Mouse (Mus musculus) liver, embryonic 11.5 days (tissue): Measurements from ENCODE around the gene Has1. TPM values are rescaled to one million over a fixed set of nuclear protein-coding genes. Genes with fewer than 3 reads are reported as not detected.
A peak's percentile ranks its signal among the peaks of the same experiment; 100 is the strongest.

Experiments
- ATAC-seq: fragments of 200-750 bp; cut with Nextera tagmentation; replicated peaks from 2 replicates; pipeline ENCODE4 v1.8.0; 2017; ENCODE audit warnings: moderate number of reproducible peaks, mild to moderate bottlenecking, moderate TSS enrichment, moderate library complexity; ENCODE audit not compliant: low FRiP score
- DNase-seq: peaks from one replicate; pipeline ENCODE4 v3.0.0-alpha.2; 2017; ENCODE audit warnings: low spot score
- H3K27ac ChIP-seq: fragments of 300-500 bp; sonication (generic); 2 replicates; pipeline ENCODE4 v1.5.1; 2014; ENCODE audit warnings: mild to moderate bottlenecking, low read depth, low read length, control low read depth
- H3K27me3 ChIP-seq: fragments of 300-500 bp; sonication (generic); replicated peaks from 2 replicates; pipeline ENCODE4 v1.6.1; 2014; ENCODE audit warnings: low read length, mixed read lengths; ENCODE audit not compliant: control insufficient read depth, insufficient read depth
- H3K36me3 ChIP-seq: fragments of 300-500 bp; sonication (generic); 2 replicates; pipeline ENCODE4 v1.6.1; 2014; ENCODE audit warnings: mild to moderate bottlenecking, low read length, moderate library complexity, mixed read lengths; ENCODE audit not compliant: control insufficient read depth, insufficient read depth
- H3K4me1 ChIP-seq: fragments of 300-500 bp; sonication (generic); replicated peaks from 2 replicates; pipeline ENCODE4 v1.6.1; 2014; ENCODE audit warnings: low read length, mixed read lengths; ENCODE audit not compliant: control insufficient read depth, insufficient read depth
- H3K4me2 ChIP-seq: fragments of 300-500 bp; sonication (generic); 2 replicates; pipeline ENCODE4 v1.6.1; 2014; ENCODE audit warnings: mild to moderate bottlenecking, control low read depth, moderate library complexity
- H3K4me3 ChIP-seq: fragments of 300-500 bp; sonication (generic); 2 replicates; pipeline ENCODE4 v1.5.1; 2014; ENCODE audit warnings: low read depth, low read length, control low read depth
- H3K9ac ChIP-seq: fragments of 300-500 bp; sonication (generic); 2 replicates; pipeline ENCODE4 v1.6.1; 2014; ENCODE audit warnings: low read depth, low read length, control low read depth
- H3K9me3 ChIP-seq: fragments of 300-500 bp; sonication (generic); 2 replicates; pipeline ENCODE4 v1.6.1; 2016; ENCODE audit warnings: low read length, inconsistent platforms, mixed read lengths; ENCODE audit not compliant: control insufficient read depth
- WGBS: fragments of 180-500 bp; shearing (Covaris S2); extraction: QIAGEN DNeasy Blood & Tissue Kit; methylation state at CpG from one replicate; pipeline ENCODE4 v1.1.7; 2014; 5-methylcytosine and 5-hydroxymethylcytosine counted together
- polyA plus RNA-seq: library from polyadenylated mRNA; unstranded; fragments of >200 nt; fragmentation: Nextera tagmentation; extraction: Ambion mirVana; gene quantifications from 2 replicates; pipeline ENCODE4 v1.2.1, GENCODE M21; 2014

The Has1 gene
- polyA plus RNA-seq, 1 experiment from 2014 or later: 0.58 TPM

- Histone ChIP-seq H3K36me3 (peaks cover 4% of the 10 kb centered on the region; the same call in 1 of the 2 replicates), H3K9ac (peak overlapping the region; percentile 77), H3K9me3 (no peaks in the 10 kb centered on the region), H3K27me3 (no peaks in the 10 kb centered on the region), H3K4me3 (peak overlapping the region; percentile 67), H3K4me1 (peaks cover 9% of the 10 kb centered on the region), H3K27ac (peak overlapping the region; percentile 54), H3K4me2 (peak overlapping the region; percentile 73)
- ATAC-seq: no peak
- no peak for DNase-seq
- WGBS: 21% methylated on average over 13 of the region's 13 CpGs
Measured at GRCm38 (mm10) chr17:17837426-17837825, 17.6 kb downstream of the Has1 start.

- Histone ChIP-seq H3K9ac (no peak overlapping the region), H3K4me1 (peaks cover 9% of the 10 kb centered on the region), H3K4me2 (no peak overlapping the region), H3K36me3 (peaks cover 7% of the 10 kb centered on the region; the same call in 1 of the 2 replicates), H3K27ac (no peak overlapping the region), H3K9me3 (no peaks in the 10 kb centered on the region), H3K4me3 (no peak overlapping the region), H3K27me3 (no peaks in the 10 kb centered on the region)
- DNase-seq (no peak), ATAC-seq (no peak)
- 81% methylated on average over 5 of the region's 5 CpGs for WGBS
Measured at GRCm38 (mm10) chr17:17836101-17836500, 18.9 kb downstream of the Has1 start.

GRCm38 (mm10) chr17:17834896-17835295, 20.1 kb downstream of the Has1 start:
- Histone ChIP-seq H3K4me3 (no peak overlapping the region), H3K4me2 (no peak overlapping the region), H3K36me3 (peaks cover 5% of the 10 kb centered on the region; the same call in 1 of the 2 replicates), H3K9me3 (no peaks in the 10 kb centered on the region), H3K4me1 (peaks cover 13% of the 10 kb centered on the region), H3K27ac (no peak overlapping the region), H3K27me3 (no peaks in the 10 kb centered on the region), H3K9ac (no peak overlapping the region)
- DNase-seq: no peak
- no peak for ATAC-seq
- 21% methylated on average over 1 of the region's 1 CpGs for WGBS

GRCm38 (mm10) chr17:17830731-17831130, 24.3 kb downstream of the Has1 start:
- 68% methylated on average over 7 of the region's 7 CpGs for WGBS
- peaks cover 3% of the 10 kb centered on the region; the same call in 1 of the 2 replicates for H3K36me3 ChIP-seq
- no peak for DNase-seq
- peaks cover 4% of the 10 kb centered on the region; the same call in 1 of the 2 replicates for H3K27me3 ChIP-seq
- H3K4me3 ChIP-seq: no peak overlapping the region
- no peak for ATAC-seq
- no peak overlapping the region for H3K9ac ChIP-seq
- peaks cover 9% of the 10 kb centered on the region for H3K4me1 ChIP-seq
- H3K9me3 ChIP-seq: no peaks in the 10 kb centered on the region
- peak overlapping the region; percentile 73; the same call in 1 of the 2 replicates for H3K4me2 ChIP-seq
- no peak overlapping the region for H3K27ac ChIP-seq

- 62% methylated on average over 23 of the region's 23 CpGs for WGBS
- 0 out of 2 replicates have a peak overlapping the region, but pooled peaks have one; percentile 5 for H3K9ac ChIP-seq
Measured at GRCm38 (mm10) chr17:17829816-17830535, 25.0 kb downstream of the Has1 start.

GRCm38 (mm10) chr17:17829052-17829785, 25.8 kb downstream of the Has1 start:
- DNase-seq (no peak), ATAC-seq (no peak)
- peak overlapping the region; percentile 67 for H3K4me3 ChIP-seq
- H3K27me3 ChIP-seq: peaks cover 7% of the 10 kb centered on the region; the same call in 1 of the 2 replicates
- no peak overlapping the region for H3K9ac ChIP-seq
- peak overlapping the region; percentile 90; the same call in 1 of the 2 replicates for H3K27ac ChIP-seq
- H3K36me3 ChIP-seq: peaks cover 3% of the 10 kb centered on the region; the same call in 1 of the 2 replicates
- H3K4me1 ChIP-seq: peaks cover 4% of the 10 kb centered on the region
- H3K9me3 ChIP-seq: no peaks in the 10 kb centered on the region
- WGBS: 14% methylated on average over 6 of the region's 6 CpGs
- peak overlapping the region; percentile 73 for H3K4me2 ChIP-seq

More at GRCm38 (mm10) chr17:17829816-17830535, 25.0 kb downstream of the Has1 start:
- Histone ChIP-seq H3K27ac (no peak overlapping the region), H3K27me3 (peaks cover 7% of the 10 kb centered on the region; the same call in 1 of the 2 replicates), H3K9me3 (no peaks in the 10 kb centered on the region), H3K36me3 (peaks cover 3% of the 10 kb centered on the region; the same call in 1 of the 2 replicates), H3K4me1 (peaks cover 9% of the 10 kb centered on the region), H3K4me3 (peak overlapping the region; percentile 67), H3K4me2 (peak overlapping the region; percentile 73)
- ATAC-seq (no peak), DNase-seq (no peak)

- Histone ChIP-seq H3K27me3 (peaks cover 7% of the 10 kb centered on the region; the same call in 1 of the 2 replicates), H3K9me3 (no peaks in the 10 kb centered on the region), H3K9ac (peak overlapping the region; percentile 61), H3K4me1 (peaks cover 4% of the 10 kb centered on the region), H3K4me3 (peak overlapping the region; percentile 67), H3K27ac (peak overlapping the region; percentile 90), H3K4me2 (peak overlapping the region; percentile 73), H3K36me3 (peaks cover 3% of the 10 kb centered on the region; the same call in 1 of the 2 replicates)
- peak; percentile 37 for ATAC-seq
- 3% methylated on average over 12 of the region's 15 CpGs for WGBS
- DNase-seq: peak; percentile 78
Measured at GRCm38 (mm10) chr17:17828191-17828981, 26.6 kb downstream of the Has1 start.

GRCm38 (mm10) chr17:17827658-17828190, 27.3 kb downstream of the Has1 start:
- Histone ChIP-seq H3K4me3 (peak overlapping the region; percentile 67), H3K9me3 (no peaks in the 10 kb centered on the region), H3K27me3 (peaks cover 7% of the 10 kb centered on the region; the same call in 1 of the 2 replicates), H3K9ac (peak overlapping the region; percentile 61), H3K27ac (peak overlapping the region; percentile 90), H3K4me1 (peaks cover 4% of the 10 kb centered on the region), H3K36me3 (0 out of 2 replicates have a peak, but pooled peaks cover 3% of the 10 kb centered on the region), H3K4me2 (peak overlapping the region; percentile 73)
- DNase-seq (peak; percentile 73), ATAC-seq (peak; percentile 63)
- WGBS: under 1% methylated on average over 9 of the region's 13 CpGs
